Mouse (Mus musculus): Measurements from ENCODE around the gene Lrrtm4. TPM values are rescaled to one million over a fixed set of nuclear protein-coding genes. Genes with fewer than 3 reads are reported as not detected.

The Lrrtm4 gene
- polyA plus RNA-seq, 1 experiment, result not detected

- Histone ChIP-seq H3K4me1 (ENCODE audit: control insufficient read depth, insufficient read depth, low read length) (no peaks in the 10 kb centered on the region), H3K27ac (ENCODE audit: insufficient read depth, low read depth, low read length) (no peak overlapping the region), H3K4me3 (ENCODE audit: insufficient read depth, low read depth, low read length) (no peak overlapping the region), H3K36me3 (ENCODE audit: control insufficient read depth, insufficient read depth, low read length) (no peaks in the 10 kb centered on the region), H3K27me3 (replicated peaks; ENCODE audit: control insufficient read depth, insufficient read depth, low read length) (no peaks in the 10 kb centered on the region)
- TF ChIP-seq CTCF (conservative IDR thresholded peaks at IDR 0.05; ENCODE audit: insufficient read depth, insufficient read length, low read depth, low read length), result peak; percentile 41; the same call in 1 of the 2 replicates
- TF ChIP-seq POLR2A (IDR thresholded peaks at IDR 0.05; ENCODE audit: low read depth, low read length), result no peak
- peak; percentile 6 for DNase-seq
These were observed 767.6 kb downstream of the Lrrtm4 start for GRCm38 (mm10) chr6:80786282-80786681.

GRCm38 (mm10) chr6:80823753-80824152 lies 805.1 kb downstream of the Lrrtm4 start:
- no peak for TF ChIP-seq POLR2A (IDR thresholded peaks at IDR 0.05; ENCODE audit: low read depth, low read length)
- no peak for TF ChIP-seq CTCF (conservative IDR thresholded peaks at IDR 0.05; ENCODE audit: insufficient read depth, insufficient read length, low read depth, low read length)
- H3K27ac ChIP-seq (ENCODE audit: insufficient read depth, low read depth, low read length), result no peak overlapping the region
- H3K4me3 ChIP-seq (ENCODE audit: insufficient read depth, low read depth, low read length), result no peak overlapping the region
- no peaks in the 10 kb centered on the region for H3K27me3 ChIP-seq (replicated peaks; ENCODE audit: control insufficient read depth, insufficient read depth, low read length)
- peak; percentile 36 for DNase-seq
- WGBS, result 36% methylated on average over 5 of the region's 5 CpGs
- no peaks in the 10 kb centered on the region for H3K4me1 ChIP-seq (ENCODE audit: control insufficient read depth, insufficient read depth, low read length)
- H3K36me3 ChIP-seq (ENCODE audit: control insufficient read depth, insufficient read depth, low read length), result no peaks in the 10 kb centered on the region

- H3K27me3 ChIP-seq (replicated peaks; ENCODE audit: control insufficient read depth, insufficient read depth, low read length), result no peaks in the 10 kb centered on the region
- no peaks in the 10 kb centered on the region for H3K4me1 ChIP-seq (ENCODE audit: control insufficient read depth, insufficient read depth, low read length)
- H3K36me3 ChIP-seq (ENCODE audit: control insufficient read depth, insufficient read depth, low read length), result no peaks in the 10 kb centered on the region
- no peak overlapping the region for H3K27ac ChIP-seq (ENCODE audit: insufficient read depth, low read depth, low read length)
- 82% methylated on average over 2 of the region's 2 CpGs for WGBS
- H3K4me3 ChIP-seq (ENCODE audit: insufficient read depth, low read depth, low read length), result no peak overlapping the region
- no peak for DNase-seq
- TF ChIP-seq POLR2A (IDR thresholded peaks at IDR 0.05; ENCODE audit: low read depth, low read length) (no peak), CTCF (conservative IDR thresholded peaks at IDR 0.05; ENCODE audit: insufficient read depth, insufficient read length, low read depth, low read length) (no peak)
These were observed 821.1 kb downstream of the Lrrtm4 start for GRCm38 (mm10) chr6:80839784-80840183.

GRCm38 (mm10) chr6:80845294-80845693 lies 826.6 kb downstream of the Lrrtm4 start:
- Histone ChIP-seq H3K4me3 (ENCODE audit: insufficient read depth, low read depth, low read length) (no peak overlapping the region), H3K36me3 (ENCODE audit: control insufficient read depth, insufficient read depth, low read length) (no peaks in the 10 kb centered on the region), H3K27me3 (replicated peaks; ENCODE audit: control insufficient read depth, insufficient read depth, low read length) (no peaks in the 10 kb centered on the region), H3K27ac (ENCODE audit: insufficient read depth, low read depth, low read length) (no peak overlapping the region), H3K4me1 (ENCODE audit: control insufficient read depth, insufficient read depth, low read length) (no peaks in the 10 kb centered on the region)
- 79% methylated on average over 6 of the region's 6 CpGs for WGBS
- DNase-seq, result no peak
- no peak for TF ChIP-seq POLR2A (IDR thresholded peaks at IDR 0.05; ENCODE audit: low read depth, low read length)
- no peak for TF ChIP-seq CTCF (conservative IDR thresholded peaks at IDR 0.05; ENCODE audit: insufficient read depth, insufficient read length, low read depth, low read length)

GRCm38 (mm10) chr6:80856910-80857543 lies 838.4 kb downstream of the Lrrtm4 start:
- no peaks in the 10 kb centered on the region for H3K27me3 ChIP-seq (replicated peaks; ENCODE audit: control insufficient read depth, insufficient read depth, low read length)
- TF ChIP-seq CTCF (conservative IDR thresholded peaks at IDR 0.05; ENCODE audit: insufficient read depth, insufficient read length, low read depth, low read length), result no peak
- no peak for TF ChIP-seq POLR2A (IDR thresholded peaks at IDR 0.05; ENCODE audit: low read depth, low read length)
- H3K36me3 ChIP-seq (ENCODE audit: control insufficient read depth, insufficient read depth, low read length), result no peaks in the 10 kb centered on the region
- WGBS, result 67% methylated on average over 13 of the region's 13 CpGs
- no peak overlapping the region for H3K27ac ChIP-seq (ENCODE audit: insufficient read depth, low read depth, low read length)
- no peaks in the 10 kb centered on the region for H3K4me1 ChIP-seq (ENCODE audit: control insufficient read depth, insufficient read depth, low read length)
- no peak overlapping the region for H3K4me3 ChIP-seq (ENCODE audit: insufficient read depth, low read depth, low read length)
- no peak for DNase-seq

Other genes starting within 250 kb of the Lrrtm4 start
- gene Gm20594, start 201.0 kb upstream of the Lrrtm4 start, polyA plus RNA-seq (2012; rRNA removed), result not detected in 2 replicates